Mouse (Mus musculus): ENCODE results near the gene Sumo2. TPM values are rescaled to one million over a fixed set of nuclear protein-coding genes. Genes with fewer than 3 reads are reported as not detected.

The Sumo2 gene
- 22.0 and 29.5 TPM in 2 replicates for polyA plus RNA-seq (2012; rRNA removed)

GRCm38 (mm10) chr11:115536038-115536681 is at the start of gene Sumo2:
Sumo2 (minus strand) TSS chr11:115536276.

GRCm38 (mm10) chr11:115564064-115564809 is 28.2 kb upstream of the Sumo2 start, which contains the start of gene Nup85:
Nup85 (plus strand) TSS chr11:115564434.

GRCm38 (mm10) chr11:115514238-115514663 is 21.8 kb downstream of the Sumo2 start, which contains the start of gene Jpt1:
Jpt1 (minus strand) TSS chr11:115514387.

GRCm38 (mm10) chr11:115491356-115492083 is 44.6 kb downstream of the Sumo2 start, which contains the start of gene Nt5c:
Nt5c (minus strand) TSS chr11:115491862.

GRCm38 (mm10) chr11:115475025-115475757 is 60.9 kb downstream of the Sumo2 start, which contains the start of gene Armc7:
Armc7 (plus strand) TSS chr11:115475667.

Other genes starting within 250 kb of the Sumo2 start
- 45.9 and 48.3 TPM in 2 replicates for gene Fads6, start 238.6 kb downstream of the Sumo2 start, polyA plus RNA-seq (2012; rRNA removed)
- gene Otop2, start 229.1 kb downstream of the Sumo2 start, polyA plus RNA-seq (2012; rRNA removed) = 0.07 and 0.10 TPM in 2 replicates
- 9.8 and 10.6 TPM in 2 replicates for gene Ush1g, start 214.2 kb downstream of the Sumo2 start, polyA plus RNA-seq (2012; rRNA removed)
- gene Otop3, start 201.5 kb downstream of the Sumo2 start, polyA plus RNA-seq (2012; rRNA removed) = not detected in 2 replicates
- 20.6 and 25.5 TPM in 2 replicates for gene Hid1, start 168.5 kb downstream of the Sumo2 start, polyA plus RNA-seq (2012; rRNA removed)
- gene Cdr2l, start 154.4 kb downstream of the Sumo2 start, polyA plus RNA-seq (2012; rRNA removed) = 38.3 and 39.4 TPM in 2 replicates
- 82.6 and 93.1 TPM in 2 replicates for gene Mrpl58, start 132.5 kb downstream of the Sumo2 start, polyA plus RNA-seq (2012; rRNA removed)
- gene Atp5h, start 116.3 kb downstream of the Sumo2 start, polyA plus RNA-seq (2012; rRNA removed) = 25.6 and 65.5 TPM in 2 replicates
- gene Kctd2, start 116.1 kb downstream of the Sumo2 start, polyA plus RNA-seq (2012; rRNA removed) = 37.4 and 39.1 TPM in 2 replicates
- gene Trim80, start 95.7 kb downstream of the Sumo2 start, polyA plus RNA-seq (2012; rRNA removed) = 0.94 and 1.3 TPM in 2 replicates
- 0.41 and 0.72 TPM in 2 replicates for gene Slc16a5, start 73.8 kb downstream of the Sumo2 start, polyA plus RNA-seq (2012; rRNA removed)
- 11.9 and 15.6 TPM in 2 replicates for gene Armc7, start 60.6 kb downstream of the Sumo2 start, polyA plus RNA-seq (2012; rRNA removed)
- gene Nt5c, start 44.4 kb downstream of the Sumo2 start, polyA plus RNA-seq (2012; rRNA removed) = 67.3 and 81.9 TPM in 2 replicates
- 203 and 234 TPM in 2 replicates for gene Jpt1, start 21.9 kb downstream of the Sumo2 start, polyA plus RNA-seq (2012; rRNA removed)
- 51.0 and 59.5 TPM in 2 replicates for gene Nup85, start 28.2 kb upstream of the Sumo2 start, polyA plus RNA-seq (2012; rRNA removed)
- 22.3 and 27.0 TPM in 2 replicates for gene Mrps7, start 67.6 kb upstream of the Sumo2 start, polyA plus RNA-seq (2012; rRNA removed)
- 26.1 and 30.8 TPM in 2 replicates for gene Gga3, start 67.8 kb upstream of the Sumo2 start, polyA plus RNA-seq (2012; rRNA removed)
- gene Mif4gd, start 76.7 kb upstream of the Sumo2 start, polyA plus RNA-seq (2012; rRNA removed) = 108 and 116 TPM in 2 replicates
- 45.4 and 67.4 TPM in 2 replicates for gene Slc25a19, start 92.0 kb upstream of the Sumo2 start, polyA plus RNA-seq (2012; rRNA removed)
- 41.2 and 50.6 TPM in 2 replicates for gene Grb2, start 172.3 kb upstream of the Sumo2 start, polyA plus RNA-seq (2012; rRNA removed)
- 119 and 128 TPM in 2 replicates for gene Tmem94, start 229.2 kb upstream of the Sumo2 start, polyA plus RNA-seq (2012; rRNA removed)